10 mouse cellular contexts compared by ENCODE assay signal in genomic region chr6:82945750-82946149, GRCm38 (mm10). TPM values are rescaled to one million over a fixed set of nuclear protein-coding genes. Genes with fewer than 3 reads are reported as not detected.
DNase-seq lines count a peak whose midpoint lies in the region; ATAC-seq and TF ChIP-seq lines count a peak whose summit lies in the region.
"Had no signal": no experiment of that assay in that cellular context is flagged by ENCODE, and none has a peak within 500 bp of the region (broad histone marks: within the 10 kb centered on the region; RNA-seq: fewer than 3 reads in every experiment).

No protein-coding gene starts in this region.

- no peak overlapping the region for H3K9ac ChIP-seq in intestine, postnatal 0 days (ENCODE audit: low read depth, low read length)
- no peak overlapping the region for H3K9ac ChIP-seq in intestine, embryonic 16.5 days (ENCODE audit: low read depth, low read length)
- H3K9ac ChIP-seq in embryonic facial prominence, embryonic 11.5 days (replicated peaks; ENCODE audit: low read length): no peak overlapping the region

- DNase-seq in thymus, adult 2 months: peak; percentile 27
- DNase-seq in thymus, adult 18-20 months: no peak
- DNase-seq in embryonic facial prominence, embryonic 11.5 days (ENCODE audit: low spot score): peak; percentile 42
- no peak for DNase-seq in Muller cell, postnatal 12 days (ENCODE audit: inconsistent ontology term)
- no peak for DNase-seq in heart, postnatal 36 days
- no peak for DNase-seq in adrenal gland, adult 18-20 months (ENCODE audit: low spot score in 2 of 2)

- H3K4me3 ChIP-seq in intestine, postnatal 0 days (ENCODE audit: low read depth, low read length): no peak overlapping the region
- no peak overlapping the region for H3K4me3 ChIP-seq in intestine, embryonic 16.5 days (ENCODE audit: low read length)
- H3K4me3 ChIP-seq in thymus, adult 2 months (ENCODE audit: control insufficient read depth, insufficient read depth, low read length): no peak overlapping the region
- no peak overlapping the region for H3K4me3 ChIP-seq in embryonic facial prominence, embryonic 11.5 days (ENCODE audit: low read depth, low read length)

- H3K9me3 ChIP-seq in intestine, postnatal 0 days (ENCODE audit: control insufficient read depth): no peaks in the 10 kb centered on the region
- H3K9me3 ChIP-seq in intestine, embryonic 16.5 days (ENCODE audit: control insufficient read depth, low read length): no peaks in the 10 kb centered on the region
- H3K9me3 ChIP-seq in embryonic facial prominence, embryonic 11.5 days (replicated peaks; ENCODE audit: control insufficient read depth, low read length): no peaks in the 10 kb centered on the region

- no peaks in the 10 kb centered on the region for H3K36me3 ChIP-seq in intestine, postnatal 0 days (ENCODE audit: control insufficient read depth, insufficient read depth)
- no peaks in the 10 kb centered on the region for H3K36me3 ChIP-seq in intestine, embryonic 16.5 days (ENCODE audit: control insufficient read depth, insufficient read depth, low read length)
- H3K36me3 ChIP-seq in thymus, adult 2 months (ENCODE audit: control insufficient read depth, insufficient read depth, low read length): no peaks in the 10 kb centered on the region
- H3K36me3 ChIP-seq in embryonic facial prominence, embryonic 11.5 days (replicated peaks; ENCODE audit: control insufficient read depth, insufficient read depth, low read depth, low read length): no peaks in the 10 kb centered on the region

- no peak overlapping the region for H3K27ac ChIP-seq in intestine, postnatal 0 days (ENCODE audit: low read depth, low read length)
- no peak overlapping the region for H3K27ac ChIP-seq in intestine, embryonic 16.5 days (ENCODE audit: low read length)
- H3K27ac ChIP-seq in thymus, adult 2 months (ENCODE audit: control insufficient read depth, insufficient read depth, low read length): no peak overlapping the region
- no peak overlapping the region for H3K27ac ChIP-seq in embryonic facial prominence, embryonic 11.5 days (replicated peaks; ENCODE audit: low read depth, low read length)

- H3K4me2 ChIP-seq in intestine, postnatal 0 days (replicated peaks; ENCODE audit: low read depth): no peak overlapping the region
- H3K4me2 ChIP-seq in intestine, embryonic 16.5 days (ENCODE audit: low read depth, low read length): no peak overlapping the region
- no peak overlapping the region for H3K4me2 ChIP-seq in embryonic facial prominence, embryonic 11.5 days (ENCODE audit: low read depth, low read length)

- TF ChIP-seq POLR2A in thymus, adult 2 months (IDR thresholded peaks at IDR 0.05; ENCODE audit: control insufficient read depth, extremely low read depth, insufficient read depth, low read length, poor library complexity): no peak

- 54% methylated on average over 6 of the region's 6 CpGs for WGBS in intestine, postnatal 0 days
- 50% methylated on average over 6 of the region's 6 CpGs for WGBS in intestine, embryonic 16.5 days
- WGBS in thymus, adult 2 months: 68% methylated on average over 6 of the region's 6 CpGs
- 49% methylated on average over 6 of the region's 6 CpGs for WGBS in embryonic facial prominence, embryonic 11.5 days

- H3K4me1 ChIP-seq in intestine, postnatal 0 days (replicated peaks; ENCODE audit: control insufficient read depth, insufficient read depth, low read length): no peaks in the 10 kb centered on the region
- H3K4me1 ChIP-seq in intestine, embryonic 16.5 days (ENCODE audit: control insufficient read depth, insufficient read depth, low read length): no peaks in the 10 kb centered on the region
- H3K4me1 ChIP-seq in thymus, adult 2 months (replicated peaks; ENCODE audit: control insufficient read depth, insufficient read depth, low read length): no peaks in the 10 kb centered on the region
- no peaks in the 10 kb centered on the region for H3K4me1 ChIP-seq in embryonic facial prominence, embryonic 11.5 days (ENCODE audit: control insufficient read depth, insufficient read depth, low read length)

- TF ChIP-seq CTCF in intestine, postnatal 0 days (IDR thresholded peaks at IDR 0.05; ENCODE audit: low read depth): peak; percentile 60
- TF ChIP-seq CTCF in thymus, adult 2 months (IDR thresholded peaks at IDR 0.05; ENCODE audit: borderline replicate concordance, control insufficient read depth, extremely low read depth, insufficient read depth, low read length, poor library complexity): no peak

- no peak for ATAC-seq in intestine, postnatal 0 days
- ATAC-seq in intestine, embryonic 16.5 days: no peak
- no peak for ATAC-seq in embryonic facial prominence, embryonic 11.5 days (replicated peaks; ENCODE audit: insufficient number of reproducible peaks, low FRiP score, low TSS enrichment, low read depth)

- intact Hi-C loops in heart, postnatal 36 days (cut with DNase I): no loop called here

- H3K27me3 ChIP-seq in intestine, postnatal 0 days (replicated peaks; ENCODE audit: control insufficient read depth, insufficient read depth, low read length): no peaks in the 10 kb centered on the region
- H3K27me3 ChIP-seq in intestine, embryonic 16.5 days (replicated peaks; ENCODE audit: control insufficient read depth, insufficient read depth, low read length): no peaks in the 10 kb centered on the region
- no peaks in the 10 kb centered on the region for H3K27me3 ChIP-seq in thymus, adult 2 months (ENCODE audit: control insufficient read depth, insufficient read depth, low read length)
- no peaks in the 10 kb centered on the region for H3K27me3 ChIP-seq in embryonic facial prominence, embryonic 11.5 days (ENCODE audit: control insufficient read depth, insufficient read depth, low read length)

RNA-seq across cellular contexts. Expression of gene M1ap, which starts 1.0 kb away (rescaled TPM):
- polyA plus RNA-seq in intestine, postnatal 0 days (2015; fragmentation: Nextera tagmentation; extraction: Ambion mirVana): 0.16 TPM in 1 of 2 replicates, not detected in the other
- polyA plus RNA-seq in intestine, embryonic 16.5 days (2015; fragmentation: Nextera tagmentation; extraction: Ambion mirVana): 0.34 and 0.62 TPM in 2 replicates
- 0.58 and 1.3 TPM in 2 replicates for polyA plus RNA-seq in thymus, adult 2 months (2012; rRNA removed)
- 0.21 and 0.50 TPM in 2 replicates for polyA plus RNA-seq in embryonic facial prominence, embryonic 11.5 days (2014; fragmentation: Nextera tagmentation; extraction: Ambion mirVana)
- total RNA-seq in heart, postnatal 36 days (2021): not detected
- total RNA-seq in adrenal gland, adult 18-20 months (2021): not detected
- total RNA-seq: gastrocnemius, adult 18-20 months had no signal
- polyA plus RNA-seq: neural tube, embryonic 14.5 days had no signal

RNA-seq across cellular contexts. Expression of gene Sema4f, which starts 6.2 kb away (rescaled TPM):
- 0.56 and 0.64 TPM in 2 replicates for polyA plus RNA-seq in intestine, postnatal 0 days (2015; fragmentation: Nextera tagmentation; extraction: Ambion mirVana)
- 1.2 and 1.5 TPM in 2 replicates for polyA plus RNA-seq in intestine, embryonic 16.5 days (2015; fragmentation: Nextera tagmentation; extraction: Ambion mirVana)
- polyA plus RNA-seq in thymus, adult 2 months (2012; rRNA removed): 3.0 and 3.3 TPM in 2 replicates
- 0.97 and 1.3 TPM in 2 replicates for polyA plus RNA-seq in embryonic facial prominence, embryonic 11.5 days (2014; fragmentation: Nextera tagmentation; extraction: Ambion mirVana)
- under 1 TPM; 0.22 TPM for total RNA-seq in heart, postnatal 36 days (2021)
- under 1 TPM; 0.74 to 0.76 TPM for total RNA-seq in adrenal gland, adult 18-20 months (2021)

Comparison
In these comparisons a context has a peak if more than half of its experiments do, and no peak if none do; other contexts are left out.
1. DNase-seq: peak in thymus, adult 2 months (single experiment) and embryonic facial prominence, embryonic 11.5 days (single experiment); none in thymus, adult 18-20 months (0 of 2), Muller cell, postnatal 12 days (single experiment), heart, postnatal 36 days (0 of 2) and adrenal gland, adult 18-20 months (0 of 2).